Mouse (Mus musculus): ENCODE data around the gene Ttc39a.

Gene Ttc39a

GRCm38 (mm10) chr4:109420138-109420795 is 13.8 kb downstream of the Ttc39a start:
- no peak for DNase-seq (ENCODE audit: low read depth)

- DNase-seq (ENCODE audit: low read depth) = no peak
Measured at GRCm38 (mm10) chr4:109421608-109422007, 15.2 kb downstream of the Ttc39a start.

GRCm38 (mm10) chr4:109422436-109422835 is 16.0 kb downstream of the Ttc39a start:
- no peak for DNase-seq (ENCODE audit: low read depth)

GRCm38 (mm10) chr4:109423438-109423837 is 17.0 kb downstream of the Ttc39a start:
- DNase-seq (ENCODE audit: low read depth) = no peak

GRCm38 (mm10) chr4:109427058-109427457 is 20.6 kb downstream of the Ttc39a start:
- no peak for DNase-seq (ENCODE audit: low read depth)

GRCm38 (mm10) chr4:109430250-109430649 is 23.8 kb downstream of the Ttc39a start:
- DNase-seq (ENCODE audit: low read depth) = no peak

GRCm38 (mm10) chr4:109430854-109431253 is 24.4 kb downstream of the Ttc39a start:
- no peak for DNase-seq (ENCODE audit: low read depth)

GRCm38 (mm10) chr4:109432668-109433375 is 26.4 kb downstream of the Ttc39a start:
- no peak for DNase-seq (ENCODE audit: low read depth)

- DNase-seq (ENCODE audit: low read depth) = no peak
Measured at GRCm38 (mm10) chr4:109433641-109434040, 27.2 kb downstream of the Ttc39a start.

GRCm38 (mm10) chr4:109434256-109434655 is 27.8 kb downstream of the Ttc39a start:
- no peak for DNase-seq (ENCODE audit: low read depth)

- no peak for DNase-seq (ENCODE audit: low read depth)
Measured at GRCm38 (mm10) chr4:109437913-109438878, 31.8 kb downstream of the Ttc39a start.

- no peak for DNase-seq (ENCODE audit: low read depth)
Measured at GRCm38 (mm10) chr4:109439101-109439500, 32.7 kb downstream of the Ttc39a start.

GRCm38 (mm10) chr4:109439825-109440248 is 33.4 kb downstream of the Ttc39a start:
- no peak for DNase-seq (ENCODE audit: low read depth)

- no peak for DNase-seq (ENCODE audit: low read depth)
Measured at GRCm38 (mm10) chr4:109440381-109440780, 34.0 kb downstream of the Ttc39a start.

GRCm38 (mm10) chr4:109441000-109441399 is 34.6 kb downstream of the Ttc39a start:
- DNase-seq (ENCODE audit: low read depth) = no peak

- DNase-seq (ENCODE audit: low read depth) = no peak
Measured at GRCm38 (mm10) chr4:109442126-109442525, 35.7 kb downstream of the Ttc39a start.

GRCm38 (mm10) chr4:109442649-109443048 is 36.2 kb downstream of the Ttc39a start:
- no peak for DNase-seq (ENCODE audit: low read depth)

- DNase-seq (ENCODE audit: low read depth) = no peak
Measured at GRCm38 (mm10) chr4:109444471-109444870, 38.0 kb downstream of the Ttc39a start.

GRCm38 (mm10) chr4:109444951-109445350 is 38.5 kb downstream of the Ttc39a start:
- DNase-seq (ENCODE audit: low read depth) = no peak

GRCm38 (mm10) chr4:109445397-109445796 is 39.0 kb downstream of the Ttc39a start:
- DNase-seq (ENCODE audit: low read depth) = no peak

GRCm38 (mm10) chr4:109445956-109446355 is 39.5 kb downstream of the Ttc39a start:
- no peak for DNase-seq (ENCODE audit: low read depth)

GRCm38 (mm10) chr4:109448531-109448930 is 42.1 kb downstream of the Ttc39a start:
- no peak for DNase-seq (ENCODE audit: low read depth)
